Mouse (Mus musculus): Measurements from ENCODE around the gene Ube2j2. TPM values are rescaled to one million over a fixed set of nuclear protein-coding genes. Genes with fewer than 3 reads are reported as not detected.

Ube2j2 gene
- polyA plus RNA-seq, 1 experiment from 2014 or later = 142 TPM

GRCm38 (mm10) chr4:155944271-155944670 is 640 bp downstream of the Ube2j2 start:
- Histone ChIP-seq H3K36me3 (ENCODE audit: control insufficient read depth, insufficient read depth, low read length) (no peaks in the 10 kb centered on the region; the same call in none of the 2 replicates), H3K4me3 (ENCODE audit: low read depth, low read length) (peak overlapping the region; percentile 99), H3K4me1 (replicated peaks; ENCODE audit: control insufficient read depth, insufficient read depth, low read length) (peaks cover 4% of the 10 kb centered on the region; the same call in 1 of the 2 replicates), H3K27me3 (ENCODE audit: control insufficient read depth, insufficient read depth, low read length) (no peaks in the 10 kb centered on the region), H3K4me2 (replicated peaks; ENCODE audit: low read depth, low read length) (peak overlapping the region; percentile 84), H3K27ac (ENCODE audit: low read depth, low read length) (no peak overlapping the region), H3K9me3 (ENCODE audit: control insufficient read depth, low read length) (no peaks in the 10 kb centered on the region), H3K9ac (ENCODE audit: low read depth, low read length) (peak overlapping the region; percentile 91)
- DNase-seq (ENCODE audit: low spot score) = peak; percentile 30
- 0% methylated on average over 17 of the region's 17 CpGs for WGBS
- peak; percentile 24; the same call in 1 of the 2 replicates for ATAC-seq (ENCODE audit: low FRiP score)

- Histone ChIP-seq H3K4me2 (replicated peaks; ENCODE audit: low read depth, low read length) (no peak overlapping the region), H3K4me1 (replicated peaks; ENCODE audit: control insufficient read depth, insufficient read depth, low read length) (peaks cover 4% of the 10 kb centered on the region; the same call in 1 of the 2 replicates), H3K27ac (ENCODE audit: low read depth, low read length) (no peak overlapping the region), H3K36me3 (ENCODE audit: control insufficient read depth, insufficient read depth, low read length) (peaks cover 5% of the 10 kb centered on the region), H3K9ac (ENCODE audit: low read depth, low read length) (no peak overlapping the region), H3K9me3 (ENCODE audit: control insufficient read depth, low read length) (no peaks in the 10 kb centered on the region), H3K4me3 (ENCODE audit: low read depth, low read length) (no peak overlapping the region), H3K27me3 (ENCODE audit: control insufficient read depth, insufficient read depth, low read length) (no peaks in the 10 kb centered on the region)
- ATAC-seq (ENCODE audit: low FRiP score) (no peak), DNase-seq (ENCODE audit: low spot score) (no peak)
Measured at GRCm38 (mm10) chr4:155947094-155947493, 3.5 kb downstream of the Ube2j2 start.

- 95% methylated on average over 6 of the region's 6 CpGs for WGBS
- no peak for ATAC-seq (ENCODE audit: low FRiP score)
- peaks cover 5% of the 10 kb centered on the region; the same call in 1 of the 2 replicates for H3K36me3 ChIP-seq (ENCODE audit: control insufficient read depth, insufficient read depth, low read length)
Measured at GRCm38 (mm10) chr4:155955491-155955890, 11.9 kb downstream of the Ube2j2 start.

GRCm38 (mm10) chr4:155959275-155959674 is 15.6 kb downstream of the Ube2j2 start:
- Histone ChIP-seq H3K27me3 (ENCODE audit: control insufficient read depth, insufficient read depth, low read length) (no peaks in the 10 kb centered on the region), H3K4me3 (ENCODE audit: low read depth, low read length) (no peak overlapping the region), H3K9ac (ENCODE audit: low read depth, low read length) (no peak overlapping the region), H3K9me3 (ENCODE audit: control insufficient read depth, low read length) (no peaks in the 10 kb centered on the region), H3K4me2 (replicated peaks; ENCODE audit: low read depth, low read length) (no peak overlapping the region), H3K27ac (ENCODE audit: low read depth, low read length) (no peak overlapping the region), H3K36me3 (ENCODE audit: control insufficient read depth, insufficient read depth, low read length) (no peaks in the 10 kb centered on the region), H3K4me1 (replicated peaks; ENCODE audit: control insufficient read depth, insufficient read depth, low read length) (peaks cover 2% of the 10 kb centered on the region; the same call in 1 of the 2 replicates)
- DNase-seq (ENCODE audit: low spot score) (peak; percentile 87), ATAC-seq (ENCODE audit: low FRiP score) (0 out of 2 replicates have a peak, but pooled peaks have one; percentile 49)
- 11% methylated on average over 5 of the region's 5 CpGs for WGBS

More at GRCm38 (mm10) chr4:155955491-155955890, 11.9 kb downstream of the Ube2j2 start:
- Histone ChIP-seq H3K4me3 (ENCODE audit: low read depth, low read length) (no peak overlapping the region), H3K9ac (ENCODE audit: low read depth, low read length) (no peak overlapping the region), H3K4me1 (replicated peaks; ENCODE audit: control insufficient read depth, insufficient read depth, low read length) (no peaks in the 10 kb centered on the region), H3K27ac (ENCODE audit: low read depth, low read length) (no peak overlapping the region), H3K4me2 (replicated peaks; ENCODE audit: low read depth, low read length) (no peak overlapping the region), H3K27me3 (ENCODE audit: control insufficient read depth, insufficient read depth, low read length) (no peaks in the 10 kb centered on the region), H3K9me3 (ENCODE audit: control insufficient read depth, low read length) (no peaks in the 10 kb centered on the region)
- DNase-seq (ENCODE audit: low spot score) = no peak

- Histone ChIP-seq H3K27ac (ENCODE audit: low read depth, low read length) (0 out of 2 replicates have a peak within 1 kb of the TSS, but pooled peaks have one; percentile 10), H3K36me3 (ENCODE audit: control insufficient read depth, insufficient read depth, low read length) (no peaks in the 10 kb centered on the region), H3K9ac (ENCODE audit: low read depth, low read length) (peak within 1 kb of the TSS; percentile 71), H3K4me1 (replicated peaks; ENCODE audit: control insufficient read depth, insufficient read depth, low read length) (peaks cover 2% of the 10 kb centered on the region; the same call in 1 of the 2 replicates), H3K4me2 (replicated peaks; ENCODE audit: low read depth, low read length) (peak within 1 kb of the TSS; percentile 90), H3K9me3 (ENCODE audit: control insufficient read depth, low read length) (no peaks in the 10 kb centered on the region), H3K4me3 (ENCODE audit: low read depth, low read length) (peak within 1 kb of the TSS; percentile 41), H3K27me3 (ENCODE audit: control insufficient read depth, insufficient read depth, low read length) (no peaks in the 10 kb centered on the region)
- ATAC-seq (ENCODE audit: low FRiP score) (peak; percentile 79), DNase-seq (ENCODE audit: low spot score) (peak; percentile 53)
- 1% methylated on average over 30 of the region's 42 CpGs for WGBS
Measured at GRCm38 (mm10) chr4:155962167-155962971, 18.7 kb downstream of the Ube2j2 start, which contains the start of gene C1qtnf12. C1qtnf12 (plus strand) TSS chr4:155962318.

GRCm38 (mm10) chr4:155963106-155963505 is 19.5 kb downstream of the Ube2j2 start:
- Histone ChIP-seq H3K4me3 (ENCODE audit: low read depth, low read length) (peak overlapping the region; percentile 41), H3K27ac (ENCODE audit: low read depth, low read length) (no peak overlapping the region), H3K36me3 (ENCODE audit: control insufficient read depth, insufficient read depth, low read length) (no peaks in the 10 kb centered on the region), H3K9ac (ENCODE audit: low read depth, low read length) (peak overlapping the region; percentile 71; the same call in 1 of the 2 replicates), H3K9me3 (ENCODE audit: control insufficient read depth, low read length) (no peaks in the 10 kb centered on the region), H3K27me3 (ENCODE audit: control insufficient read depth, insufficient read depth, low read length) (no peaks in the 10 kb centered on the region), H3K4me1 (replicated peaks; ENCODE audit: control insufficient read depth, insufficient read depth, low read length) (peaks cover 2% of the 10 kb centered on the region; the same call in 1 of the 2 replicates), H3K4me2 (replicated peaks; ENCODE audit: low read depth, low read length) (peak overlapping the region; percentile 90; the same call in 1 of the 2 replicates)
- ATAC-seq (ENCODE audit: low FRiP score) (no peak), DNase-seq (ENCODE audit: low spot score) (no peak)
- WGBS = 58% methylated on average over 7 of the region's 7 CpGs

- 94% methylated on average over 11 of the region's 11 CpGs for WGBS
- no peak for ATAC-seq (ENCODE audit: low FRiP score)
- Histone ChIP-seq H3K4me2 (replicated peaks; ENCODE audit: low read depth, low read length) (no peak overlapping the region), H3K9ac (ENCODE audit: low read depth, low read length) (no peak overlapping the region), H3K9me3 (ENCODE audit: control insufficient read depth, low read length) (no peaks in the 10 kb centered on the region), H3K27ac (ENCODE audit: low read depth, low read length) (no peak overlapping the region), H3K27me3 (ENCODE audit: control insufficient read depth, insufficient read depth, low read length) (no peaks in the 10 kb centered on the region), H3K36me3 (ENCODE audit: control insufficient read depth, insufficient read depth, low read length) (no peaks in the 10 kb centered on the region), H3K4me3 (ENCODE audit: low read depth, low read length) (no peak overlapping the region), H3K4me1 (replicated peaks; ENCODE audit: control insufficient read depth, insufficient read depth, low read length) (peaks cover 2% of the 10 kb centered on the region; the same call in 1 of the 2 replicates)
- DNase-seq (ENCODE audit: low spot score) = no peak
Measured at GRCm38 (mm10) chr4:155964396-155964795, 20.8 kb downstream of the Ube2j2 start.

- no peaks in the 10 kb centered on the region for H3K4me1 ChIP-seq (replicated peaks; ENCODE audit: control insufficient read depth, insufficient read depth, low read length)
Measured at GRCm38 (mm10) chr4:155969043-155969653, 25.5 kb downstream of the Ube2j2 start.

More at GRCm38 (mm10) chr4:155969043-155969653, 25.5 kb downstream of the Ube2j2 start:
- ATAC-seq (ENCODE audit: low FRiP score) (no peak), DNase-seq (ENCODE audit: low spot score) (no peak)
- WGBS = 86% methylated on average over 12 of the region's 13 CpGs
- no peak overlapping the region for H3K4me3 ChIP-seq (ENCODE audit: low read depth, low read length)
- no peak overlapping the region for H3K9ac ChIP-seq (ENCODE audit: low read depth, low read length)
- H3K36me3 ChIP-seq (ENCODE audit: control insufficient read depth, insufficient read depth, low read length) = no peaks in the 10 kb centered on the region
- no peaks in the 10 kb centered on the region for H3K27me3 ChIP-seq (ENCODE audit: control insufficient read depth, insufficient read depth, low read length)
- no peaks in the 10 kb centered on the region for H3K9me3 ChIP-seq (ENCODE audit: control insufficient read depth, low read length)
- H3K27ac ChIP-seq (ENCODE audit: low read depth, low read length) = no peak overlapping the region
- no peak overlapping the region for H3K4me2 ChIP-seq (replicated peaks; ENCODE audit: low read depth, low read length)
